Mouse (Mus musculus) cerebellum, adult 2 months (tissue): Measurements from ENCODE around the gene Esyt1. TPM values are rescaled to one million over a fixed set of nuclear protein-coding genes. Genes with fewer than 3 reads are reported as not detected.
A peak's percentile ranks its signal among the peaks of the same experiment; 100 is the strongest.
"Not testable (repeated sequence)": the region's sequence is repeated elsewhere in the genome, so short reads cannot be mapped to it uniquely, and the experiment has no call there.

ENCODE experiments used
- DNase-seq, 2 experiments: peaks; one replicate each; pipeline ENCODE4 v3.0.0; 2021
- H3K27ac ChIP-seq: fragments of 200-500 bp; 2 replicates; pipeline ENCODE4 v1.5.1; 2012; ENCODE audit warnings: low read length, control low read depth, inconsistent platforms; ENCODE audit not compliant: insufficient read depth
- H3K27me3 ChIP-seq: fragments of 200-500 bp; 2 replicates; pipeline ENCODE4 v1.6.1; 2012; ENCODE audit warnings: inconsistent platforms, mild to moderate bottlenecking, low read length, moderate library complexity; ENCODE audit not compliant: control insufficient read depth, insufficient read depth
- H3K4me1 ChIP-seq: fragments of 200-500 bp; 2 replicates; pipeline ENCODE4 v1.6.1; 2011; ENCODE audit warnings: low read length; ENCODE audit not compliant: control insufficient read depth, insufficient read depth
- H3K4me3 ChIP-seq: fragments of 200-500 bp; replicated peaks from 2 replicates; pipeline ENCODE3; 2011; ENCODE audit warnings: mild to moderate bottlenecking, low read depth, low read length, control low read depth; ENCODE audit not compliant: insufficient read depth
- CTCF ChIP-seq: fragments of 200-500 bp; IDR thresholded peaks from 2 replicates; pipeline ENCODE4 v1.5.1; 2011; ENCODE audit warnings: low read depth, mild to moderate bottlenecking, control low read depth, low read length, moderate library complexity, borderline replicate concordance; ENCODE audit not compliant: insufficient read depth
- POLR2A ChIP-seq: fragments of 200-500 bp; IDR thresholded peaks from 2 replicates; pipeline ENCODE4 v1.6.1; 2011; ENCODE audit warnings: low read length, control low read depth, borderline replicate concordance; ENCODE audit not compliant: insufficient read depth
- WGBS: fragments of 180-500 bp; shearing (Covaris S2); methylation state at CpG from one replicate; pipeline ENCODE4 v1.1.7; 2018; 5-methylcytosine and 5-hydroxymethylcytosine counted together
- polyA plus RNA-seq: library from polyadenylated mRNA; depleted of rRNA; stranded (reverse); fragments of >200 nt; gene quantifications from 2 replicates; pipeline ENCODE4 v1.2.3, GENCODE M21; 2012

The Esyt1 gene
- polyA plus RNA-seq, 1 experiment = 37.3 TPM

DNA sequence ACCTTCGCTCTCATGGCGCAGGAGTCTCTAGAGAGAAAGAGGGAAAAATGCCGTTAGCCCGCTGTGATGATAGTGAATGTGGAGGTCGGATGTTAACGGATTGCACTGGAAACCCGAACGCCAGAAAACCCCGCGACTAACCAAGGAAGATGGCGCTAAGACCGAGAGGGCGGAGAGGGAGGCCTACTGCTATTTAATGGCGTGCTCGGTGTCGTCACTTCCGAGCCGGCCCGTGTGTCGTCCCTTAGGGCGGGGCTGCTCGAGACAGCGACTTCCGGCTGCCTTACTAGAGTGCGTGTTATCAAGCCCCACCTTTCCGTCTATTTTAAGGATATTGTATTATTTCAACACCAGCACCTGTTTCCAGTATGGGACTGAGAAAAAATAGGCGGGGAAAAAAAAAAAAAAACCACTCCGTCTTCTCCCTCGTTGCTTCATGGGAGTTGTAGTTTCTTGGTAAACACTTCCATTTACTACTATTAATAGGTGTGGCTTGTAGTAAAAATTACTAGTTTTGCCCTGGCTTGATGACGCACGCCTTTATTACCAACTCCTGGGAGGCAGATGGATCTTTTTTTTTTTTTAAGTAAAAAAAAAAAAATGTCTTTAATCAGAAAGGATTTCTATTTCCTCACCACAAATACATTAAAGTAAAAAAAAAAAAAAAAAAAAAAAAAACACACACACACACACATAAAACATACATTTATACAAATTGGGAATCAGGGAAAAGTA lies 23.4 kb upstream of the Esyt1 start, which contains the start of gene Rpl41:
TSS of gene Rpl41 (minus strand) at position 359 of the 735 bp plus-strand sequence.
- peak within 1 kb of the TSS; percentile 76 for H3K4me3 ChIP-seq
- TF ChIP-seq CTCF (no peak), POLR2A (peak; percentile 97)
- peaks cover 3% of the 10 kb centered on the region; the same call in 1 of the 2 replicates for H3K4me1 ChIP-seq
- under 1% methylated on average over 31 of the region's 31 CpGs for WGBS
- peak; percentile 92 to 97 for DNase-seq
- H3K27me3 ChIP-seq = no peaks in the 10 kb centered on the region
- peak within 1 kb of the TSS; percentile 79 for H3K27ac ChIP-seq

DNA sequence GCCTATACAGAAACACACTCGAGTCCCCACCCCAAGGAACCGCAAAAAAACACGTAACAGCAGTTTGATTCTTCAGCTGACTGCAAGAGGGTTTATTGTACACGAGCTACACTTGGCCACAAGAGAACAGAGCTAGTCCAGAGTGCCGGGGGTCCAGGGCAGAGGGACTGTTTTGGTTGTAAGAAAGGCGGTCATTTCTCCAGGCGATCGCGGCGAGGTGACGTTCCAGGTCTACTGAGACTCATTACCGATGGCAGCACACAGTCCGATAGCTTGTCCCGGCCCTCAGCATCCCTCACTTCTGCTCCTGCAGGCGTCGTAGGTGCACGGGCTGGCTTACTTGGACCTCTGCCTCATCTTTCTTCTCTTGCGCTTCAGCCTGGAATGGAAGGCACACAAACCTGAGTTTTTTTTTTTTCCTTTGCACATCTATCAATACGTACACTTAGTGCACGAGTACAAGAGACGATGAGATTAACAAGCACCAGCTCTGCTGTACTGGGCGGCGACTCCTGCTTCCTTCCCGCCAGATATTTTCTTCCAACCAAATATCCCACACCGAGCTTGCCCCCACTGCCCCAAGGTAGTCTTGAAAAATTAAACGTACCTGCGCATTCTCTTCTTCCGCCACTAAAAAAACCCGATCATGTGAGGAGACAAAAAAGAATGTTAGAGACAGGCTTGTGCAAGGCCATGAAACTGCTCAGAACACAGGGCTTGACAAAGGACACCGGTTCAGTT lies 22.6 kb upstream of the Esyt1 start:
- not testable (repeated sequence) for H3K27me3 ChIP-seq, H3K4me1 ChIP-seq
- DNase-seq = peak in 1 of 2 experiments; percentile 70
- WGBS = under 1% methylated on average over 30 of the region's 30 CpGs
- H3K27ac ChIP-seq = peak overlapping the region; percentile 36; the same call in 1 of the 2 replicates
- H3K4me3 ChIP-seq = peak overlapping the region; percentile 76

DNA sequence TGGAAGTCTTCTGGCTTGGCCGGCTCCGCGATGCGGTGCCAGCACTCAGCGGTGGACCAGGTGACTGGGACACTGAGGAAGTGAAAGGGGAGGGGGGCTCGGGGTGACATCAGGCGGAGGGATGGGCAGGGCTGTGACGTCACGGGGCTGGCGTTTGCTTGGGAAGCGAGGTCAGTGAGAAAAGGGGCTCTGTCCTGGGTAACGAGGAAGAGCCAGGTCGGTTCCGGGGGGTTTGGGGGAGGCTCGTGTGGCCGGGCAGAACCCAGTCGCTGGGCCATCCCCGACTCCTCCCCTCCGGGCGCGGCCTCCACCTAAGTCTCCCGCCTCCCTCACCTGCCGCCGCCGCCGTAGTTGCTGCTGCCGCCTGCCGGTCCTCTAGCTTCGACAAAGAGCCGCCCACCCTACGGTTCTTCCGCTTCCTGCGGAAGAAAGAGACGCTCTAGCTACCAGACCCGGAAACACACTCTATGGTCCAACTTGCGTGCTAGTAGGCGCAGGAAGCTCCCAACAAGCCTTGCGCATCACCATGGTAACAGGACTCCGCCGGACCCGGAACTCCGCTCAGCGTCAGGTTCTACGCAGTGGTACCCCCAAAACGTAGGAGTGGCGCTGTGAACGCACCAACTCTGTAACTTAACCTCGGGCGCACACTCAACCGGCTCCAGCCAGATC lies 21.8 kb upstream of the Esyt1 start, which contains the start of gene Zc3h10:
TSS of gene Zc3h10 (minus strand) at position 414 of the 672 bp plus-strand sequence.
- Histone ChIP-seq H3K27ac (peak within 1 kb of the TSS; percentile 55), H3K4me3 (peak within 1 kb of the TSS; percentile 79), H3K27me3 (no peaks in the 10 kb centered on the region), H3K4me1 (peaks cover 3% of the 10 kb centered on the region; the same call in 1 of the 2 replicates)
- DNase-seq = peak; percentile 94 to 98
- WGBS = under 1% methylated on average over 50 of the region's 50 CpGs
- TF ChIP-seq CTCF = no peak; the same call in 1 of the 2 replicates
- TF ChIP-seq POLR2A = peak; percentile 68; the same call in 1 of the 2 replicates

- no peak for DNase-seq
- H3K4me3 ChIP-seq = peak overlapping the region; percentile 79
- no peaks in the 10 kb centered on the region for H3K27me3 ChIP-seq
- H3K27ac ChIP-seq = peak overlapping the region; percentile 55
- 12% methylated on average over 7 of the region's 7 CpGs for WGBS
- no peak for TF ChIP-seq CTCF
- TF ChIP-seq POLR2A = no peak
- peaks cover 3% of the 10 kb centered on the region; the same call in 1 of the 2 replicates for H3K4me1 ChIP-seq
These were observed 21.1 kb upstream of the Esyt1 start for GRCm38 (mm10) chr10:128546787-128547186.

- Histone ChIP-seq H3K27me3 (no peaks in the 10 kb centered on the region), H3K4me3 (peak overlapping the region; percentile 79), H3K27ac (no peak overlapping the region), H3K4me1 (peaks cover 3% of the 10 kb centered on the region; the same call in 1 of the 2 replicates)
- no peak for TF ChIP-seq POLR2A
- TF ChIP-seq CTCF = peak; percentile 38; the same call in 1 of the 2 replicates
- WGBS = 8% methylated on average over 4 of the region's 4 CpGs
- DNase-seq = peak in 1 of 2 experiments; percentile 54
These were observed 20.7 kb upstream of the Esyt1 start for GRCm38 (mm10) chr10:128546361-128546760.

- Histone ChIP-seq H3K27me3 (no peaks in the 10 kb centered on the region), H3K4me1 (peaks cover 3% of the 10 kb centered on the region; the same call in 1 of the 2 replicates), H3K4me3 (no peak overlapping the region), H3K27ac (no peak overlapping the region)
- TF ChIP-seq CTCF = no peak
- no peak for TF ChIP-seq POLR2A
- WGBS = 83% methylated on average over 3 of the region's 3 CpGs
- no peak for DNase-seq
These were observed 19.9 kb upstream of the Esyt1 start for GRCm38 (mm10) chr10:128545570-128545898.

DNA sequence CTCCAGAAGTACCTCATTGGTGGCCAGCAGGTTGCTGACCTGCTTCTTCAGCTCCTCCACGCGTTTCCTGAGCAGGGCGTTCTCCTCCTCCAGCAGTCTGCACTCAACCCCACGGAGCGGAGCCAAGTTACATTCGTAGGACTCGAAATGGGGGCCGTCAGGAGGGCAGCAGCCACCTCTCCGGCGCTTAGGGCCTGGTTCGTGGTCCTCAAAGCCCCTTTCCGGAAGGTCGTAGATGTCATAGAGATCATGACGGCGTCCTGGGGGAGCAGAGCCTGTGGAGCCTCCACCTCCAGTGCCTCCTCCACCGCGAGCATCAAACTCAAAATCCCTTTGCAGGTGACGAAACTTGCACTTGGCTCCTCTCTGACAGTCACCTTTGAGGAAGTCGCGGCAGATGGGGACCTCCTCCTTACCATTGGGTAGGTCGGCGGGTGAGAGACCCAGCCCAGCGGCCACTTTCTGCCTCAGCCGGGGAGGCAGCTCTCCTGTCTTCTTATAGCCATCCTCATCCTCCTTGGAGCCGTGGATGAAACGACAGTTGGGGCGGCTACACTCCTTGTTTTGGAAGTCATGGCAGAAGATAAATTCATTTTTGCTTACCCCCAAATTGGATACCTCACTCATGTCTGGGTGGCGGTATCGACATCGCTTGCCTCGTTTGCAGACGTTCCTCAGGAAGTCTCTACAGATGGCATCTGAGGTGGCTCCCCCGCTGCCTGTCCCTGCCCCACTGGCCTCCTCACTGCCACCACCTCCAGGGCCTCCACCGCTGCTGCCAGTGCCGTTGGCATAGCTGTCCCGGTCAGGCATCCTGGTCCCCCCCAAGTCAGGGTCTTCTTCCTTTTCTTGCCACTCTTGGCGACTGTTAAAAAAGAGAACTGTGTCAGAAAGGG lies 19.3 kb upstream of the Esyt1 start:
- H3K27me3 ChIP-seq = no peaks in the 10 kb centered on the region
- peak in 1 of 2 experiments; percentile 29 for DNase-seq
- H3K4me3 ChIP-seq = no peak overlapping the region
- H3K27ac ChIP-seq = no peak overlapping the region
- WGBS = 91% methylated on average over 37 of the region's 37 CpGs
- H3K4me1 ChIP-seq = peaks cover 3% of the 10 kb centered on the region; the same call in 1 of the 2 replicates
- TF ChIP-seq CTCF = no peak
- no peak for TF ChIP-seq POLR2A
